Mouse (Mus musculus) lung, postnatal 36 days (tissue): ENCODE data around the gene Ifna1.

ENCODE experiments used
- DNase-seq: peaks from one replicate; pipeline ENCODE4 v3.0.0; 2022; ENCODE audit warnings: mixed read lengths

The Ifna1 gene

DNA sequence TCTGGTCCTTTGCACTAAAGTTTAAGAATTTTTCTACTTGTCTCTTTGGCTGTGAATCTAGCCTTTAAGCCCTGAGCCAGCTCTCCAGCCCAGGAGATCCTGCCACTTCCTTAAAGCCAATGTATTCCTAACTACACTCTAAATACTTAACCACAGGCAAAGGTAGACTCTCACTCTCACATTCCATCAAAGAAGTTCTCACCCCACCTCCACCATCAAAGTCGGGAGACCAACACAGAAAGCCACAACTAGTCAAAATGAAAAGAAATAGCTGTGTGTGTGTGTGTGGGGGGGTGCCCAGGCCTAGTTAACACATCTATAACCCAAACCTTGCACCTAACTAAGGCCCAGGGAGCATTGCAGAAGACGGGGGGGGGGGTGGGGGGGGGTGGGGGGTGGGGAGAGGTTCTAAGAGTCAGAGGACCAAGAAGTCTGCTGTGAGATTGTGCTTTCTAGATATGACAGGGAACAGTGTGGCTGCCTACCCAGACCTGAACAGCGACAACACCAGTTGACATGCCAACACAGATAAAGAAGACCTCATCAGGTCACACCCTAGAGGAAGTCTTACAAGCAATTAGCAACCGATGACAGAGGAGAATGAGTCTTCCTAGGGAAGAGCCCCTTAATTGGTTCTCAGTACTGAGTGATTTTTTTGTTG, 25.7 kb downstream of the Ifna1 start:
- DNase-seq = no peak

DNA sequence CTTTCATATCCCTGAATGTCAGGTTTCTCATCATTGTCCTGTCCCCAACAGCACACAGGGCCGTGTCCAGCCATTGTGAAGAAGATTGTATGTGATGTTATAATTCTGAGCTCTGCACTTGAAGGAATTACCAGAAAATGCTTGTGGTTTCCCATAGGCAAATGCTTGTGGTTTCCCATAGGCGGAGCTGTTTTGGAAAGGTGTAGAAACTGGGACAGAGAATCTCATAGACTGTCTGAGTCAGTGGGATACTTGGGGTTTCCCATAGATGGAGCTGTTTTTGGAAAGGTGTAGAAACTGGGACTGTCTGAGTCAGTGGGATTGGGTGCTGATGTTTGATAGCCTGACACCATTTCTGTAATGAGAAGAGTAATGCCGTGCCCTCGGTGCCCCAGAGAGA, 26.6 kb downstream of the Ifna1 start:
- DNase-seq = no peak

- no peak for DNase-seq
These were observed 28.4 kb downstream of the Ifna1 start for GRCm38 (mm10) chr4:88878246-88878645.

DNA sequence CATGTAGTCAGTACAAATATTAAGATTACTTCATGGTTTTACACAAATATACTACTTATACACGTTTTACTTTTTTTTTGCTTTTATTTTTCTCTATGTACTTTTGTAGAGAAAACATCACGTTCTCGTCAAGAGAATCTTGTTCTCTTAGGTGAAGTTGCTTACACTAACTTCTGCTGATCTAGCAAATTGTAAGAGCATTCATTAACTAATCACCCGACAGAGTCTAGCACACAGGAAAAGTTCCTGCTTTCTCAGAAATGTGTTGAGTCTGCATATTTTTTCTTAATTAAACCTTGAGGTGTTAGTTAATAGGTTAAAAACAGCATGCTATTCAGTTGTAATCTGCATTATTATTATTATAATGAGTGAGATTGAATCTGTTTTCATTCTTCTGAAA, 28.9 kb downstream of the Ifna1 start:
- DNase-seq = no peak

GRCm38 (mm10) chr4:88880101-88880500, 30.2 kb downstream of the Ifna1 start, which contains the start of gene Ifne:
TSS of gene Ifne (minus strand) at chr4:88880201.
- DNase-seq = no peak

DNA sequence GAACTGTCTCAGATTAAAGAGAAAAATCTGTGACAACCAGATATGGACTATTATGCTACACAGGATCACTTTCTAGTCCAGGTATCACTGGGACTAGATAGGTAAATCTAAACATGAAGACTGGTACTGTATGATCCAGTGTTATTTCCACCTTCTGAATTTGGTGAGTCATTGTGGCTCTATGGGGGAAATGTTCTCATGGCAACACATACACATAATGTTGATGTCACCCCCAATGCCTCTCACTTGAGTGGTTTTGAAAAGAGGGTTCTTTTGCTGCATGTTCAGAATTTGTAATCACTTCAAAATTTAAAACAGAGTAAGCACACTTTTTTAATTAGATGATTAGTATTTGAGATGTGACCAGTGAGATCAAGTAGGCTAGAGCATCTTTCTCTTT, 38.3 kb downstream of the Ifna1 start:
- DNase-seq = no peak

GRCm38 (mm10) chr4:88893201-88893754, 43.4 kb downstream of the Ifna1 start:
- no peak for DNase-seq
